Mouse (Mus musculus) ES-E14 (cell line): Measurements from ENCODE around the gene Slc25a31. TPM values are rescaled to one million over a fixed set of nuclear protein-coding genes. Genes with fewer than 3 reads are reported as not detected.

Source experiments
- DNase-seq: peaks from one replicate; pipeline ENCODE4 v3.0.0-alpha.2; 2013; ENCODE audit warnings: low read depth, low spot score
- H3K27ac ChIP-seq: 2 replicates; pipeline ENCODE4 v1.5.1; 2012; ENCODE audit warnings: low read depth, mild to moderate bottlenecking, low read length, moderate library complexity, mixed read lengths; ENCODE audit not compliant: poor library complexity, insufficient read depth, severe bottlenecking
- H3K36me3 ChIP-seq: 2 replicates; pipeline ENCODE4 v1.6.1; 2012; ENCODE audit warnings: mild to moderate bottlenecking, low read length, moderate library complexity, mixed read lengths; ENCODE audit not compliant: control insufficient read depth, poor library complexity, insufficient read depth, severe bottlenecking
- H3K4me1 ChIP-seq, 2 experiments: fragments of 150-350 bp in 1 of 2; sonication (generic) in 1 of 2; 2 replicates each; pipeline ENCODE4 v1.6.1; 2012; ENCODE audit warnings: low read length in 2 of 2, mild to moderate bottlenecking in 1 of 2, mixed read lengths in 1 of 2; ENCODE audit not compliant: control insufficient read depth in 2 of 2, insufficient read depth in 2 of 2, poor library complexity in 1 of 2
- H3K4me3 ChIP-seq, 2 experiments: fragments of 150-350 bp in 1 of 2; sonication (generic) in 1 of 2; 2 replicates each; pipeline ENCODE4 v1.5.1; 2012; ENCODE audit warnings: low read length in 2 of 2, low read depth in 1 of 2, mild to moderate bottlenecking in 1 of 2, mixed read lengths in 1 of 2; ENCODE audit not compliant: insufficient read depth in 1 of 2, poor library complexity in 1 of 2, severe bottlenecking in 1 of 2
- H3K9ac ChIP-seq: 2 replicates; pipeline ENCODE4 v1.6.1; 2012; ENCODE audit warnings: low read depth, mild to moderate bottlenecking, low read length, mixed read lengths; ENCODE audit not compliant: poor library complexity, insufficient read depth, severe bottlenecking
- H3K9me3 ChIP-seq: fragments of 150-350 bp; sonication (generic); 2 replicates; pipeline ENCODE4 v1.6.1; 2012; ENCODE audit warnings: low read depth, mild to moderate bottlenecking, low read length; ENCODE audit not compliant: control insufficient read depth, insufficient read depth
- CHD2 ChIP-seq: IDR thresholded peaks from 2 replicates; pipeline ENCODE4 v1.6.1; 2014; ENCODE audit warnings: mild to moderate bottlenecking, low read depth, low read length, inconsistent platforms
- HCFC1 ChIP-seq: IDR thresholded peaks from 2 replicates; pipeline ENCODE4 v1.6.1; 2012; ENCODE audit warnings: low read length, inconsistent platforms, borderline replicate concordance; ENCODE audit not compliant: insufficient read depth
- MAFK ChIP-seq: IDR thresholded peaks from 2 replicates; pipeline ENCODE4 v1.6.1; 2014; ENCODE audit warnings: mild to moderate bottlenecking, low read depth, low read length, inconsistent platforms; ENCODE audit not compliant: insufficient read depth
- ZC3H11A ChIP-seq: IDR thresholded peaks from 2 replicates; pipeline ENCODE4 v1.6.1; 2012; ENCODE audit warnings: low read depth, mild to moderate bottlenecking, inconsistent platforms, low read length, borderline replicate concordance
- ZNF384 ChIP-seq: IDR thresholded peaks from 2 replicates; pipeline ENCODE4 v1.6.1; 2012; ENCODE audit warnings: low read depth, low read length, inconsistent platforms
- in situ Hi-C, 2 experiments: fragments of 600-800 bp; cut with MboI; formaldehyde crosslinking; loops; one replicate each; pipeline ENCODE4 v1.15.1; 2025; ENCODE audit warnings: low sequenced_read_pairs in 2 of 2, inconsistent platforms in 1 of 2; ENCODE audit not compliant: unreplicated experiment in 2 of 2
- total RNA-seq: library from RNA; depleted of rRNA; stranded (reverse); fragments of 300-350 nt; gene quantifications from 2 replicates; pipeline ENCODE4 v1.2.3, GENCODE M21; 2012; rRNA removed

Gene Slc25a31
- total RNA-seq: 1.3 and 3.2 TPM in 2 replicates

DNA sequence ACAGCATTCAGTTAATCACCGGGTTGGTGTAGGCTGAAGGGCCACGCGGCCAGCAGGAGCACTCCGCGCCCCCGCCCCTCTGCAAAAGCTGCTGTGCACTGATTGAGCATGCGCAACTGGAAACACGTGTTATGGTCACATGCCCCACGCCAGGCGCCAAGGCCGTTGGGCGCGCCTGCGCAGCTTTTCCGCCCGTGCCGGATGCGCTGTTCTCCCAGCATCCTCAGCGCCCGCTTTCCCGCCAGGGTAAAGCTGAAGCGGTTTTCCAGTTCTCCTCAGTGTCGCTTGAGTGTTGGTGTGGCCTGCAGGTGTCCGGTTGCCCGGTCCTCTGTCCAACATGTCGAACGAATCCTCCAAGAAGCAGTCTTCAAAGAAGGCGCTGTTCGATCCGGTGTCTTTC is at the start of gene Slc25a31:
Gene Slc25a31, plus strand, starts transcription at position 201 of the 400 bp plus-strand sequence.
- in situ Hi-C loops: no loop called here
- DNase-seq: peak; percentile 31
- TF ChIP-seq ZC3H11A (no peak), HCFC1 (no peak), MAFK (no peak), ZNF384 (no peak), CHD2 (no peak)
- no peaks in the 10 kb centered on the region for H3K36me3 ChIP-seq
- H3K9me3 ChIP-seq: no peaks in the 10 kb centered on the region
- no peak within 1 kb of the TSS for H3K27ac ChIP-seq
- H3K9ac ChIP-seq: no peak within 1 kb of the TSS
- peaks cover 0 to 2% of the 10 kb centered on the region in 2 experiments; a peak in 1 of 4 replicates for H3K4me1 ChIP-seq
- peak within 1 kb of the TSS in 1 of 2 experiments; percentile 3; a peak in 1 of 4 replicates for H3K4me3 ChIP-seq

DNA sequence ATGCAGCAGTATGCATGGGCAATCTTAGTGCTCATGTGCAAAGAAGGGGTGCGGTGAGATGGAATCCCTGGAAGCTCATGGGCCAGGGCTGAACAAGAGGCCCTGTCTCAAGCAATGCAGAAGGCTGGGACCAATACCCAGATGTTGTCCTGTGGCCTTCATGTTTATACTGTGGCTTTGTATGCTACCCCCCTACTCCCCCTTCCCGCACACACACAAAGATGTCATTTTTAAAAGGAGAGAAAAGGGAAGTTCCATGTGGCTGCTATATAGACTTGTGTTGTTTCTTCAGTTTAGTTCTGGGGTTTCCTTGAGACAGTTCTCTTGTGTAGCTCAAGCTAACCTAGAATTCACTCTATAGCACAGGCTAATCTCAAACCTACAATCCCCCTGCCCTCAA is 48.4 kb upstream of the Slc25a31 start:
- Histone ChIP-seq H3K36me3 (no peaks in the 10 kb centered on the region), H3K9me3 (no peaks in the 10 kb centered on the region), H3K4me3 (no peak overlapping the region), H3K4me1 (no peaks in the 10 kb centered on the region), H3K9ac (no peak overlapping the region), H3K27ac (no peak overlapping the region)
- no peak for TF ChIP-seq ZNF384
- no peak for TF ChIP-seq MAFK
- TF ChIP-seq CHD2: no peak
- TF ChIP-seq HCFC1: no peak
- TF ChIP-seq ZC3H11A: no peak
- no peak for DNase-seq
- in situ Hi-C loops: no loop called here

DNA sequence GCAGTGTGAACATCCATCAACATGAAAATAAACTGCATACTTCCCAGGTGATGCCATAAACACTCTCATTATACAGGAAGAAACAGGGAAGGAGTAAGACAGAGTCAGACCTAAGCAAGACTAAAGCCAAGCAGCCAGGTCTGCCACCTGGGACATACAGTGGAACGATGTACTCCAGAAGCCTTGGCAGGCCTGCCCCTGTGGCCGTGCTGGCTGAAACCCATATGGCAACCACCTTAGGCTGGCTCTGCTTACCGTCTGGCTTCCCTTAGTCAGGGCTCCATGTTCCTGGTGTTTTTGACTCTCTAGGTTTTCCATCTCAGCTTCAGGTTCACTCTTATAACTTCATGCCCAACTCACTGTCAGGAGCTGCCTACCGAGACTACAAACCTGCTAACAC is 42.5 kb upstream of the Slc25a31 start:
- no peak overlapping the region for H3K27ac ChIP-seq
- no peaks in the 10 kb centered on the region for H3K36me3 ChIP-seq
- no peaks in the 10 kb centered on the region for H3K9me3 ChIP-seq
- no peak overlapping the region for H3K9ac ChIP-seq
- TF ChIP-seq MAFK (no peak), HCFC1 (no peak), CHD2 (no peak), ZC3H11A (no peak), ZNF384 (no peak)
- H3K4me3 ChIP-seq: no peak overlapping the region
- in situ Hi-C loops: no loop called here
- no peak for DNase-seq
- no peaks in the 10 kb centered on the region for H3K4me1 ChIP-seq

DNA sequence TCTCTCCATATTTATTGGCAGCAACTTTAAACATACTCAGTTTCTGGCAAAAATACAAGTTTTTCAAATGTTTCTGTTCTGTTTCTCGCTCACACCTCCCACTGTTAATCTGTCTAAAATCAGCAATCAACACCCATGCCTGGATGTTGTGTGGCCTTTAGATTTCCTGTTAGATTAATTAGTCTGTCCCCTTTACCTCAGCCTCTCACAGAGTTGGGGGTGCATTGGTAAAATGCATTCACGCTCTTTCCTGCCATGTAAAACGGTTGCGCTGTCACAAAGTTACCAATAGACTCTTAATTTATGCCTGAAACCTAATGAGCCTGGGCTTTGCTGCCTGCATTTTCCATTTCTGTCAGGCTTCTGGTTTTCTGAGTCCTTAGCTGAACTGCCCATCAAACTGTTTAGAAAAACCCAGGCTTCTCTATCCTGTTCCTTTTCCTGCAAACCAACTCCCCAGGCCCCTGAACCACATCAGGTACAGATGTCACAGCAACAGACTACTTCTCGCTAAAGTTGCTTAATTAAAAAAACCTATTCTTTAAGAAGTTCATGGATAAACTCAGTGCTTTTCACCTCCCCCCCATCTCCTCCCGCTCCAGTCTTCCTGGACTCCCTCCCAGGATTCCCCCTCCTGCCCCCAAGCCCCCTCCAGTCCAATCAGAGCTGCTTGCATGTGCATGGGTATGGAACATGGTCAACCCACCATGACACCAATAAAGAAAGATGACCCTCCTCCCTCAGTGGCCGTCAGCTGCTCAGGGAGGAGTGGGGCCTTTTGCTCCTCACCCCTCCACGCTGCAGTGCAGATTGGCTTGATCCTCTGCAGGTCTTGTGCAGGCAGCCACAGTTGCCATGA is 41.6 kb upstream of the Slc25a31 start:
- Histone ChIP-seq H3K4me1 (no peaks in the 10 kb centered on the region), H3K9ac (no peak overlapping the region), H3K27ac (no peak overlapping the region), H3K36me3 (no peaks in the 10 kb centered on the region), H3K9me3 (no peaks in the 10 kb centered on the region), H3K4me3 (no peak overlapping the region)
- no peak for DNase-seq
- no peak for TF ChIP-seq CHD2
- no peak for TF ChIP-seq HCFC1
- TF ChIP-seq ZNF384: no peak
- TF ChIP-seq MAFK: no peak
- TF ChIP-seq ZC3H11A: no peak
- in situ Hi-C loops: no loop called here
